Mouse (Mus musculus) embryonic facial prominence, embryonic 12.5 days (tissue): ENCODE data around the gene Decr2. TPM values are rescaled to one million over a fixed set of nuclear protein-coding genes. Genes with fewer than 3 reads are reported as not detected.

ENCODE experiments used
- polyA plus RNA-seq: library from polyadenylated mRNA; unstranded; fragments of >200 nt; fragmentation: Nextera tagmentation; extraction: Ambion mirVana; gene quantifications from 2 replicates; pipeline ENCODE4 v1.2.1, GENCODE M21; 2016

The Decr2 gene
- polyA plus RNA-seq, 1 experiment from 2014 or later, result 38.5 TPM

Other genes with a start within 250 kb of the Decr2 start
- 1.5 and 2.4 TPM in 2 replicates for gene Gm20683, start 248.6 kb downstream of the Decr2 start, polyA plus RNA-seq
- gene Rhot2, start 245.5 kb downstream of the Decr2 start, polyA plus RNA-seq, result 23.0 and 26.9 TPM in 2 replicates
- gene Wdr90, start 228.8 kb downstream of the Decr2 start, polyA plus RNA-seq, result 36.3 and 42.0 TPM in 2 replicates
- gene Mcrip2, start 221.6 kb downstream of the Decr2 start, polyA plus RNA-seq, result 9.0 and 10.1 TPM in 2 replicates
- gene Mettl26, start 215.3 kb downstream of the Decr2 start, polyA plus RNA-seq, result 56.8 and 57.0 TPM in 2 replicates
- 0.45 and 0.62 TPM in 2 replicates for gene Wfikkn1, start 209.5 kb downstream of the Decr2 start, polyA plus RNA-seq
- gene Rab40c, start 170.6 kb downstream of the Decr2 start, polyA plus RNA-seq, result 37.4 and 40.9 TPM in 2 replicates
- 49.9 and 51.7 TPM in 2 replicates for gene Pigq, start 145.4 kb downstream of the Decr2 start, polyA plus RNA-seq
- gene Nhlrc4, start 145.4 kb downstream of the Decr2 start, polyA plus RNA-seq, result 0.14 and 0.69 TPM in 2 replicates
- gene A930017K11Rik, start 137.8 kb downstream of the Decr2 start, polyA plus RNA-seq, result 0.14 and 0.20 TPM in 2 replicates
- 33.1 and 34.6 TPM in 2 replicates for gene Capn15, start 104.5 kb downstream of the Decr2 start, polyA plus RNA-seq
- 30.4 and 33.1 TPM in 2 replicates for gene Rab11fip3, start 20.8 kb downstream of the Decr2 start, polyA plus RNA-seq
- gene Nme4, start 5.3 kb upstream of the Decr2 start, polyA plus RNA-seq, result 122 and 128 TPM in 2 replicates
- gene Tmem8, start 23.0 kb upstream of the Decr2 start, polyA plus RNA-seq, result 0.99 and 1.3 TPM in 2 replicates
- 204 and 216 TPM in 2 replicates for gene Mrpl28, start 33.2 kb upstream of the Decr2 start, polyA plus RNA-seq
- 15.3 and 27.8 TPM in 2 replicates for gene Axin1, start 48.4 kb upstream of the Decr2 start, polyA plus RNA-seq
- 0.34 and 0.61 TPM in 2 replicates for gene Pdia2, start 108.8 kb upstream of the Decr2 start, polyA plus RNA-seq
- 4.9 and 7.1 TPM in 2 replicates for gene Rgs11, start 112.6 kb upstream of the Decr2 start, polyA plus RNA-seq
- gene Arhgdig, start 117.4 kb upstream of the Decr2 start, polyA plus RNA-seq, result 20.7 and 22.9 TPM in 2 replicates
- gene Fam234a, start 153.9 kb upstream of the Decr2 start, polyA plus RNA-seq, result 37.9 and 40.8 TPM in 2 replicates
- gene Luc7l, start 162.6 kb upstream of the Decr2 start, polyA plus RNA-seq, result 153 and 155 TPM in 2 replicates